Mouse (Mus musculus) adrenal gland, postnatal 36 days (tissue): Measurements from ENCODE around the gene Hist1h2ac. TPM values are rescaled to one million over a fixed set of nuclear protein-coding genes. Genes with fewer than 3 reads are reported as not detected.
"Not testable (repeated sequence)": the region's sequence is repeated elsewhere in the genome, so short reads cannot be mapped to it uniquely, and the experiment has no call there.

Experiments used
- DNase-seq, 2 experiments: peaks; one replicate each; pipeline ENCODE4 v3.0.0; 2021; ENCODE audit warnings: mixed read lengths in 1 of 2
- total RNA-seq, 2 experiments: library from RNA; stranded (reverse); gene quantifications; 2 replicates each; pipeline ENCODE4 v1.2.3; 2021

The Hist1h2ac gene
- total RNA-seq, 2 experiments from 2014 or later: 3.0 to 3.1 TPM

- peak; percentile 66 to 78 for DNase-seq
Observed at GRCm38 (mm10) chr13:23700786-23701520, 17.2 kb upstream of the Hist1h2ac start.

- no peak for DNase-seq
Observed at GRCm38 (mm10) chr13:23699767-23700166, 16.0 kb upstream of the Hist1h2ac start.

GRCm38 (mm10) chr13:23698996-23699395 is 15.2 kb upstream of the Hist1h2ac start:
- DNase-seq: no peak

GRCm38 (mm10) chr13:23698300-23698693 is 14.5 kb upstream of the Hist1h2ac start, which contains the start of gene Hist1h4c:
Gene Hist1h4c, minus strand, starts transcription at chr13:23698454.
- DNase-seq: peak; percentile 96 to 98

GRCm38 (mm10) chr13:23697491-23698299 is 13.9 kb upstream of the Hist1h2ac start:
- peak; percentile 57 to 69 for DNase-seq

- peak in 1 of 2 experiments; percentile 39 for DNase-seq
Observed at GRCm38 (mm10) chr13:23696061-23696474, 12.3 kb upstream of the Hist1h2ac start.

GRCm38 (mm10) chr13:23695514-23695913 is 11.8 kb upstream of the Hist1h2ac start, which contains the start of gene Hist1h1t:
Gene Hist1h1t, plus strand, starts transcription at chr13:23695814.
- DNase-seq: no peak

- no peak for DNase-seq
Observed at GRCm38 (mm10) chr13:23694956-23695355, 11.2 kb upstream of the Hist1h2ac start.

- no peak for DNase-seq
Observed at GRCm38 (mm10) chr13:23693856-23694440, 10.2 kb upstream of the Hist1h2ac start.

GRCm38 (mm10) chr13:23689459-23689858 is 5.7 kb upstream of the Hist1h2ac start:
- DNase-seq: no peak

- DNase-seq: no peak
Observed at GRCm38 (mm10) chr13:23688956-23689355, 5.2 kb upstream of the Hist1h2ac start.

- no peak for DNase-seq
Observed at GRCm38 (mm10) chr13:23687907-23688306, 4.2 kb upstream of the Hist1h2ac start.

- DNase-seq: no peak
Observed at GRCm38 (mm10) chr13:23687181-23687580, 3.4 kb upstream of the Hist1h2ac start.

- DNase-seq: no peak
Observed at GRCm38 (mm10) chr13:23685966-23686365, 2.2 kb upstream of the Hist1h2ac start.

GRCm38 (mm10) chr13:23685121-23685861 is 1.5 kb upstream of the Hist1h2ac start:
- DNase-seq: peak in 1 of 2 experiments; percentile 37

- peak in 1 of 2 experiments; percentile 65 for DNase-seq
Observed at GRCm38 (mm10) chr13:23684295-23684945, 672 bp upstream of the Hist1h2ac start.

GRCm38 (mm10) chr13:23682947-23683754 is 597 bp downstream of the Hist1h2ac start:
- not testable (repeated sequence) for DNase-seq

GRCm38 (mm10) chr13:23682623-23682946 is 1.2 kb downstream of the Hist1h2ac start:
- DNase-seq: no peak

GRCm38 (mm10) chr13:23681990-23682582 is 1.7 kb downstream of the Hist1h2ac start:
- DNase-seq: no peak

GRCm38 (mm10) chr13:23662536-23662935 is 21.2 kb downstream of the Hist1h2ac start:
- no peak for DNase-seq
